Mouse (Mus musculus) pancreas, adult 10 weeks (tissue): ENCODE results near the gene Blnk. TPM values are rescaled to one million over a fixed set of nuclear protein-coding genes. Genes with fewer than 3 reads are reported as not detected.

Experiments used
- polyA plus RNA-seq: library from polyadenylated mRNA; stranded (reverse); fragments of 350-450 nt; fragmentation: Illumina TruSeq; extraction: RNeasy Lipid Tissue Mini Kit (QIAGEN cat#74804); gene quantifications from one replicate; pipeline ENCODE4 v1.2.3, GENCODE M21; 2015; ENCODE audit warnings: low read depth, low replicate concordance; ENCODE audit not compliant: insufficient read depth

Gene Blnk
- 2.3 TPM for polyA plus RNA-seq

DNA sequence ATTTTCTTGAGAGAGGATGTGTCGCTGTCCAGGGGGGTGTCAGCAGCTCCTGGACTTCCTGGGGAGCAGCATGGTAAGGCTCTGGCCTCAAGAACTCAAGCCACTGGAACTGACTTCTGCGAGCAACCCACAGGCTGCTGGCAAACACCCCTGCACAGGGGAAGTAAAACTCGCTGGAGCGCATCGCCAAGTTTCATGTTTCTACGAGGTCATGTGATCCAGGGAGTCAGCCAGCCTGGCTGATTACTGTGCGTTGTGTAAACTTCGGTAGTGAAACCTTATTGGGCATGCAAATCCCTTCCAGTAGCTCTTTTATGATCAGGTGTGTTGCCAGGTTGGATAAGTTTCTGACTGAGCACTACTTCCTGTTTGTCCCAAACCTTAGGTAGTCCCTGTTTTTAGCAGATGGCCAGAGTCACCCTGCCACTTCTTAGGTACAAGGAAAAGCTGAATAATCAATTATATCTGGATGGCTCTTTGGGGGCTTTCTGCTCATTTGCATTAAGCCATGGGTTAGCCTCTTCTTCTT is at the start of gene Blnk:
Blnk (minus strand) TSS at position 479 of the 529 bp plus-strand sequence.

DNA sequence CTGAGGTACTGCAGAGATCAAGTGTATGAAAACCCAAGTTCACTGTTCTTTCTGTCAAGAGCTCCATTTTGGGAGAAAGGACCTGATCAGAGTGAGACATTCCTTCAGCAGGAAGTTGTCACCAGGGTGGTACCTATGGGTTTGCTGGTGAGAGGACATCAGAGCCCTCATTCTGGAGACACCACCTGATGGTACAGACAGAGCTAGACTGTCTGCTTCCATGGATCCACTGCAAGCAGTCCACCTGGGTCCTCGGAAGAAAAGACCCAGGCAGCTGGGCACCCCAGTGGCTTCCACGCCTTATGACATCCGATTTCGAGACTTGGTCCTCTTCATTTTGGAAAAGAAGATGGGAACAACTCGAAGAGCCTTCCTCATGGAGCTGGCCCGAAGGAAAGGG is 34.9 kb upstream of the Blnk start, which contains the start of gene Dntt:
Dntt (plus strand) TSS at position 57 of the 400 bp plus-strand sequence.

DNA sequence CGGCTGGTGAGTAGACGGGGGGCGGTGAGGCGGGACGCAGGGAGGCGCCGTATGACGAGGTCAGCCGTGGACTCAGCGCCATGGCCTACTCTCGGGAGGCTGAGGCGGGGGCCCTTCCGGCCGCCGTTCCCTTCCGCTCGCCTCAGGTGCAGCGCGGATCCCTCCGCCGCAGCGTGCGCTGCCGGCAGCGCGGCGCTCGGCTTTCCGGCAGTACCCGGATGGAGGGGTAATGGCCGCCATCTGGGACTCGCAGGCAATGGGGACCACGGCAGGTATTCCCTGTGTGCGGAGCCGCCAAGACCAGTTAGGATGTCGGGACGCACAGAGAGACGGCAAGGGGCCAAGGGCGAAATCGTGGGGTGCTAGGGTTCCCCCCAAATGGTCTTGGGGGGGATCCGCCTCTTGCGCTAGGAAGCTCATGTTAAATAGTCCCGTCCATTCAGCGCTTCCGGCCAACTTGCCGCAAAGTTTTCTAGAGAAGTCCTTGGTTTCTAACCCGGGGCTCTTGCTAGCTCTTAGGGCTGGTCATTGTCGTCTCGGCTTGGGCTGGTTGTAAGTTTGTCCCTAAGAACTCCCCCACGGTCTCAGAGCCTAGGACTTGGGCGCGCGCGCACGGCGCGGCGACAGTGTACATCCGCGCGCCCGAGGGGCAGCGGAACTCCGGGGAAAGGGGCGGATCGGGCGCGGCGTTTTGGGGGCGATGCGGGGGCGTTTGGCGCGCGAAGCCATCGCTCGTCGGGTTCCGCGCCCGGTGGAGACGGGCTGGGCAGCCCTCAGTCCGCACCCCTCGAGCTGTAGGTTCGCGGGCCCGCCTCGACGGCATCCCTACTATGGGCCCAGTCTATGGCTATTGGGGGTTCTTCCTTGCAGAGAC is 99.6 kb downstream of the Blnk start, which contains the start of gene Zfp518a:
Zfp518a (plus strand) TSS at position 187 of the 874 bp plus-strand sequence.

Other genes starting within 250 kb of the Blnk start
- 1.5 TPM for gene Cc2d2b, start 245.8 kb downstream of the Blnk start, polyA plus RNA-seq
- 0.89 TPM for gene Ccnj, start 163.3 kb downstream of the Blnk start, polyA plus RNA-seq
- 1.7 TPM for gene Zfp518a, start 99.8 kb downstream of the Blnk start, polyA plus RNA-seq
- gene Dntt, start 34.7 kb upstream of the Blnk start, polyA plus RNA-seq: not detected
- not detected for gene Opalin, start 82.6 kb upstream of the Blnk start, polyA plus RNA-seq
- not detected for gene Tll2, start 212.3 kb upstream of the Blnk start, polyA plus RNA-seq